Mouse (Mus musculus) cortical plate, adult 2 months (tissue): ENCODE data around the gene Pla2g5.

ENCODE experiments used
- CTCF ChIP-seq: fragments of 200-500 bp; IDR thresholded peaks from 2 replicates; pipeline ENCODE4 v1.5.1; 2011; ENCODE audit warnings: mild to moderate bottlenecking, control low read depth, low read length; ENCODE audit not compliant: insufficient read depth; ENCODE audit errors: extremely low read depth
- POLR2A ChIP-seq: fragments of 200-500 bp; IDR thresholded peaks from 2 replicates; pipeline ENCODE4 v1.6.1; 2011; ENCODE audit warnings: mild to moderate bottlenecking, low read length, control low read depth; ENCODE audit not compliant: insufficient read depth; ENCODE audit errors: extremely low read depth

DNA sequence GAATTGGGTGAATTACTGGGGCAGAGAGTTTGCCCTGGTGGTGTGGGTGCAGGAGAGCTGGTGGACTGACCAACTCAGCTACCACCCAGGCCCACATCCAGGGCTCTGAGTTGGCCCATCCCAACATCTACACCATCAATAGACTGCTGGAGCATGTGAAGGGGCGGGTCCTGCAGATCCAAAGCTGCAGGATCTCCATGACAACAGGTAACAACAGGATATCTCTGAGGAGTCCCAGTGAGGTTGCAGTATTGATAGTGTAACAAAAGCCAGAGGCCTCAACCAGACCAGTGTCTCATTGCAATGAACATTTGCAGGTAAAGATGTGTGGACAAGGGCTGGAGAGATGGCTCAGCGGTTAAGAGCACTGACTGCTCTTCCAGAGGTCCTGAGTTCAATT is 42.2 kb downstream of the Pla2g5 start:
- no peak for TF ChIP-seq CTCF
- no peak for TF ChIP-seq POLR2A
